ENCODE assay signal across 10 mouse cellular contexts in genomic region chr19:32555257-32555656, GRCm38 (mm10). TPM values are rescaled to one million over a fixed set of nuclear protein-coding genes. Genes with fewer than 3 reads are reported as not detected.
A peak's percentile ranks its signal among the peaks of the same experiment; 100 is the strongest.
DNase-seq lines count a peak whose midpoint lies in the region; ATAC-seq and TF ChIP-seq lines count a peak whose summit lies in the region.
"Had no signal": no experiment of that assay in that cellular context is flagged by ENCODE, and none has a peak within 500 bp of the region (broad histone marks: within the 10 kb centered on the region; RNA-seq: fewer than 3 reads in every experiment).

No protein-coding gene starts in this region.

- no peak for TF ChIP-seq CTCF in hindbrain, postnatal 0 days (IDR thresholded peaks at IDR 0.05; ENCODE audit: low read depth)

- DNase-seq in heart, postnatal 10 days: no peak
- DNase-seq in Muller cell, postnatal 12 days (ENCODE audit: inconsistent ontology term): peak; percentile 69
- DNase-seq in cerebellum, adult 9-11 months: peak; percentile 10
- DNase-seq in hindbrain, postnatal 0 days (ENCODE audit: low spot score): peak; percentile 64
- DNase-seq in kidney, postnatal 14 days: no peak
- no peak for DNase-seq in ovary, postnatal 36 days (ENCODE audit: low spot score)

- no peaks in the 10 kb centered on the region for H3K36me3 ChIP-seq in heart, embryonic 12.5 days
- H3K36me3 ChIP-seq in hindbrain, postnatal 0 days (ENCODE audit: insufficient read depth, low read length): no peaks in the 10 kb centered on the region

- no peaks in the 10 kb centered on the region for H3K4me1 ChIP-seq in heart, embryonic 12.5 days (replicated peaks)
- H3K4me1 ChIP-seq in hindbrain, postnatal 0 days (ENCODE audit: insufficient read depth, low read length): no peaks in the 10 kb centered on the region

- H3K9ac ChIP-seq in heart, embryonic 12.5 days: no peak overlapping the region
- H3K9ac ChIP-seq in hindbrain, postnatal 0 days (replicated peaks; ENCODE audit: low read length): no peak overlapping the region
- H3K9ac ChIP-seq: liver, embryonic 14.5 days had no signal

- intact Hi-C loops in heart, postnatal 10 days (cut with DNase I): no loop called here

- 31% methylated on average over 3 of the region's 3 CpGs for WGBS in heart, embryonic 12.5 days
- 16% methylated on average over 3 of the region's 3 CpGs for WGBS in hindbrain, postnatal 0 days

- no peak for ATAC-seq in heart, embryonic 12.5 days (ENCODE audit: insufficient number of reproducible peaks, low FRiP score)
- peak; percentile 82 for ATAC-seq in hindbrain, postnatal 0 days
- ATAC-seq in activated CD4-positive, CD25-positive, alpha-beta regulatory T cell, adult 4 months: no peak
- ATAC-seq: intestine, postnatal 0 days had no signal

- H3K27me3 ChIP-seq in heart, embryonic 12.5 days (replicated peaks): no peaks in the 10 kb centered on the region
- H3K27me3 ChIP-seq in hindbrain, postnatal 0 days (ENCODE audit: insufficient read depth, low read length): no peaks in the 10 kb centered on the region

- H3K27ac ChIP-seq in heart, embryonic 12.5 days (ENCODE audit: poor library complexity, severe bottlenecking): peak overlapping the region; percentile 28; the same call in 1 of the 2 replicates
- H3K27ac ChIP-seq in hindbrain, postnatal 0 days: no peak overlapping the region
- H3K27ac ChIP-seq: liver, embryonic 14.5 days had no signal

- no peak overlapping the region for H3K4me3 ChIP-seq in heart, embryonic 12.5 days
- no peak overlapping the region for H3K4me3 ChIP-seq in hindbrain, postnatal 0 days (ENCODE audit: low read length)

- H3K9me3 ChIP-seq in heart, embryonic 12.5 days (replicated peaks): no peaks in the 10 kb centered on the region
- H3K9me3 ChIP-seq in hindbrain, postnatal 0 days (ENCODE audit: low read length): no peaks in the 10 kb centered on the region

- no peak overlapping the region for H3K4me2 ChIP-seq in heart, embryonic 12.5 days
- no peak overlapping the region for H3K4me2 ChIP-seq in hindbrain, postnatal 0 days (ENCODE audit: low read depth, low read length)

RNA-seq across cellular contexts. Expression of gene Papss2, which starts 40.3 kb away (rescaled TPM):
- polyA plus RNA-seq in heart, embryonic 12.5 days (2016; fragmentation: Nextera tagmentation; extraction: Ambion mirVana): 27.1 and 27.5 TPM in 2 replicates
- 10 to 100 TPM; 16.0 to 16.8 TPM for total RNA-seq in heart, postnatal 10 days (2021)
- total RNA-seq in hindbrain, postnatal 0 days (2014; rRNA removed): 6.5 and 7.1 TPM in 2 replicates
- 2.0 and 2.7 TPM in 2 replicates for polyA plus RNA-seq in hindbrain, postnatal 0 days (2015; fragmentation: Nextera tagmentation; extraction: Ambion mirVana)
- under 1 TPM; 0.20 to 0.71 TPM for polyA plus RNA-seq in activated CD4-positive, CD25-positive, alpha-beta regulatory T cell, adult 4 months (2017; shearing (Covaris generic))

Comparison
In these comparisons a context has a peak if more than half of its experiments do, and no peak if none do; other contexts are left out.
1. DNase-seq: peak in Muller cell, postnatal 12 days (single experiment), cerebellum, adult 9-11 months (single experiment) and hindbrain, postnatal 0 days (single experiment); none in heart, postnatal 10 days (0 of 2), kidney, postnatal 14 days (single experiment) and ovary, postnatal 36 days (single experiment).